Mouse (Mus musculus): ENCODE data around the gene Tcp1. TPM values are rescaled to one million over a fixed set of nuclear protein-coding genes. Genes with fewer than 3 reads are reported as not detected.
A peak's percentile ranks its signal among the peaks of the same experiment; 100 is the strongest.
"Not testable (repeated sequence)": the region's sequence is repeated elsewhere in the genome, so short reads cannot be mapped to it uniquely, and the experiment has no call there.

Gene Tcp1
- polyA plus RNA-seq (2012; ENCODE audit: insufficient read depth, insufficient read length, missing spikeins): 154 and 194 TPM in 2 replicates

DNA sequence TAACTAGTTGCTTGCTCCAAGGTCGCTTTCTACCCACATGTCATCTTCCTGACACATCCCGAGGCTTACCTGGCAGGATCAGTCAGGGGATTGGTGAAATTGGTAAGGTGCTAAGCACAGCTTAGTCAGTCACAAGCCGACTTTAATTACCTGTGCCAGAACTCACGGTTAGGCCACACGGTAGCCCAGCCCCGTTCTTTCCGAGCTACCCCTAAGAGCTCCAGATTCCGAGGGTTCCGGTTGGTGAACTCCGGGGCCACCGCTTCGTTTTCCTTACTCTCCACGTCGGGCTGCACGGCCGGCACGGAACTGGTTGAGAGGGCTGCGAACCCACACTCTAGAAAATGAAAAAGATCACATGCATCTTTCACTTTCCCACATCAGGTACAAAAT, at the start of gene Tcp1:
Gene Tcp1 (plus strand): TSS at position 214 of the 393 bp plus-strand sequence.
- Histone ChIP-seq H3K4me3 (ENCODE audit: insufficient read depth, low read depth, low read length) (peak within 1 kb of the TSS; percentile 80), H3K4me1 (ENCODE audit: control insufficient read depth, insufficient read depth, insufficient read length, low read length) (peaks cover 3% of the 10 kb centered on the region; the same call in 1 of the 2 replicates), H3K27ac (replicated peaks; ENCODE audit: low read depth, low read length) (peak within 1 kb of the TSS; percentile 86)

GRCm38 (mm10) chr17:12866853-12867252, 48.6 kb upstream of the Tcp1 start:
- no peak overlapping the region; the same call in 1 of the 2 replicates for H3K27ac ChIP-seq (replicated peaks; ENCODE audit: low read depth, low read length)
- no peak overlapping the region for H3K4me3 ChIP-seq (ENCODE audit: insufficient read depth, low read depth, low read length)
- H3K4me1 ChIP-seq (ENCODE audit: control insufficient read depth, insufficient read depth, insufficient read length, low read length): 0 out of 2 replicates have a peak, but pooled peaks cover 2% of the 10 kb centered on the region

- Histone ChIP-seq H3K4me1 (ENCODE audit: control insufficient read depth, insufficient read depth, insufficient read length, low read length) (0 out of 2 replicates have a peak, but pooled peaks cover 2% of the 10 kb centered on the region), H3K4me3 (ENCODE audit: insufficient read depth, low read depth, low read length) (no peak within 1 kb of the TSS), H3K27ac (replicated peaks; ENCODE audit: low read depth, low read length) (no peak within 1 kb of the TSS; the same call in 1 of the 2 replicates)
Observed at GRCm38 (mm10) chr17:12868043-12868442, 47.5 kb upstream of the Tcp1 start, which contains the start of gene Mas1. Mas1 (minus strand) TSS chr17:12868143.

- Histone ChIP-seq H3K27ac (replicated peaks; ENCODE audit: low read depth, low read length) (no peak overlapping the region), H3K4me3 (ENCODE audit: insufficient read depth, low read depth, low read length) (no peak overlapping the region), H3K4me1 (ENCODE audit: control insufficient read depth, insufficient read depth, insufficient read length, low read length) (0 out of 2 replicates have a peak, but pooled peaks cover 2% of the 10 kb centered on the region)
Observed at GRCm38 (mm10) chr17:12868640-12869039, 46.9 kb upstream of the Tcp1 start.

DNA sequence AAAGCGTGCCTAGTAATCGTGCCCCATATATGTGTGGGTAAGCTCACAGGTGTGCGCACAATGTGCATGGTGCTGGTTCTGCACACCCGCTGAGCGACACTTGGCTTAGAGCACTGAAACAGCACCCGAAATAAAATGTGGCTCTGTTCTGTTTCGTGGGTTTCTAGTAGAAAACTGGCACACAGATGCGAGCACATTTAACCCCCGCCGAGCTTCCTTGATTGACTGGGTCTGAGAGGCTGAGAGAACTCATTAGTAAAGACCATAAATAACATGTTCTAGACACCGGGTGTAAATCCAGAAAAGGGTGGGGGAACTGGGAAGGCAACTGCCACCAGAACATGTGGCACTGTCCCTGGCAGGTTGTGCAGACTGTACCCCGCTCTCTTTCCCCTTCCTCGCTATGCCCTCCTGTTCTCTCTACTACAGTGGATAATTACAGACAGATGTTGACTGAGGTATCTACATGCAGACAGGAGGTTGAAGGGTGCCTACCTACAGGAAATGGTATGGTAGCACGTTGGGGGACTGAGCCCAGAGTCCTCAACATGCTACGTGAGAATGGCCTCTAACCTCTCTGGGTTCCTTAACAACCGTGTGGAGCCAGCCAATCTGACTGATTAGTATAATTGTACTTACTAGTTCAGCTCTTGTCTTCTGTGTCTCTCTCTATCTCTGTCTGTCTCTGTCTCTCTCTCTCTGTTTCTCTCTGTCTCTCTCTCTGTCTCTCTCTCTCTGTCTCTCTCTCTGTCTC, 43.0 kb upstream of the Tcp1 start:
- Histone ChIP-seq H3K4me1 (ENCODE audit: control insufficient read depth, insufficient read depth, insufficient read length, low read length) (no peaks in the 10 kb centered on the region), H3K4me3 (ENCODE audit: insufficient read depth, low read depth, low read length) (no peak overlapping the region), H3K27ac (replicated peaks; ENCODE audit: low read depth, low read length) (no peak overlapping the region)

DNA sequence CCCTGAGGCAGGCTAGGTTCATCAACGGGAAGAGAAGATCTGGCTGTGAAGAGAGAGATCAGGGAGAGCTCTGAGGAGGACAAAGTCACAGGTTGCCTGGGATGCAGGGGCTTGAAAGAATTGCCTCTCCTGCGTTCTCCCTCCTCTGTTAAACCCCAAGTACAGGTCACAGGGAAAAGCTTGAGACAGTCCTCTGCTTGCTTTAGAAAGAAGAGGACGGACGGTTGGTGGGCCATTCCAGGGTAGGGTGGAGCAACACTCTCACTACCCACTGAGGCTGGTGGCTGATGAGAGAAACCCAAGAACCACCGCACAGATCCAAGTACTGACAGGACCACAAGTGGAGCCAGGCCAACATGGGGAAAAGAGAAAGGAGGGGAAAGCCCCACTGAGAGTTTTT, 39.8 kb upstream of the Tcp1 start, which contains the start of gene Mrgprh:
Gene Mrgprh (plus strand): TSS at position 301 of the 400 bp plus-strand sequence.
- H3K4me1 ChIP-seq (ENCODE audit: control insufficient read depth, insufficient read depth, insufficient read length, low read length): no peaks in the 10 kb centered on the region

DNA sequence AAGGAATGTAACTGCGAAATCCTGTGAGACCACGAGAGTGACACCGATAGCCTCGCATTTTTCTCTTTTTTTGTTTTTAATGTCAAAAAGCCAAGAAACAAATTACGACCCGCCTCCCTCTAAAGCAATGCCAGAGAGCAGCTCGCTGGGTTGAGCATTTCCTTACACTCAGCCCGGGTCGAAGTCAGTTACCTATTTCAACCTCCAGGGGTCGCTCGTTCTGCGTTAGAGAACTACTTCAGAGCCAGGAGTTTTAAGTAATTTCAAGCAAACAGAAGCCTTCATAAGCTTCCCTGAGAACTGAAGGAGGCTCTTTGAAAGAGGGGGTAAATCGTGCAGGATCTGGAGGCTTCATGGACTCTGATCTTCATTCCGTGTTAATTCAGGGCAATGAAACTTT, 35.3 kb upstream of the Tcp1 start:
- Histone ChIP-seq H3K4me3 (ENCODE audit: insufficient read depth, low read depth, low read length) (no peak overlapping the region), H3K27ac (replicated peaks; ENCODE audit: low read depth, low read length) (no peak overlapping the region), H3K4me1 (ENCODE audit: control insufficient read depth, insufficient read depth, insufficient read length, low read length) (no peaks in the 10 kb centered on the region)

More for the DNA sequence above, 39.8 kb upstream of the Tcp1 start, which contains the start of gene Mrgprh:
- no peak within 1 kb of the TSS for H3K27ac ChIP-seq (replicated peaks; ENCODE audit: low read depth, low read length)
- H3K4me3 ChIP-seq (ENCODE audit: insufficient read depth, low read depth, low read length): no peak within 1 kb of the TSS

- H3K27ac ChIP-seq (replicated peaks; ENCODE audit: low read depth, low read length): no peak overlapping the region
- no peaks in the 10 kb centered on the region for H3K4me1 ChIP-seq (ENCODE audit: control insufficient read depth, insufficient read depth, insufficient read length, low read length)
- no peak overlapping the region for H3K4me3 ChIP-seq (ENCODE audit: insufficient read depth, low read depth, low read length)
Observed at GRCm38 (mm10) chr17:12881216-12881615, 34.3 kb upstream of the Tcp1 start.

- H3K27ac ChIP-seq (replicated peaks; ENCODE audit: low read depth, low read length): peak overlapping the region; percentile 79
- H3K4me1 ChIP-seq (ENCODE audit: control insufficient read depth, insufficient read depth, insufficient read length, low read length): peaks cover 5% of the 10 kb centered on the region; the same call in 1 of the 2 replicates
- no peak overlapping the region for H3K4me3 ChIP-seq (ENCODE audit: insufficient read depth, low read depth, low read length)
Observed at GRCm38 (mm10) chr17:12886620-12887019, 28.9 kb upstream of the Tcp1 start.

DNA sequence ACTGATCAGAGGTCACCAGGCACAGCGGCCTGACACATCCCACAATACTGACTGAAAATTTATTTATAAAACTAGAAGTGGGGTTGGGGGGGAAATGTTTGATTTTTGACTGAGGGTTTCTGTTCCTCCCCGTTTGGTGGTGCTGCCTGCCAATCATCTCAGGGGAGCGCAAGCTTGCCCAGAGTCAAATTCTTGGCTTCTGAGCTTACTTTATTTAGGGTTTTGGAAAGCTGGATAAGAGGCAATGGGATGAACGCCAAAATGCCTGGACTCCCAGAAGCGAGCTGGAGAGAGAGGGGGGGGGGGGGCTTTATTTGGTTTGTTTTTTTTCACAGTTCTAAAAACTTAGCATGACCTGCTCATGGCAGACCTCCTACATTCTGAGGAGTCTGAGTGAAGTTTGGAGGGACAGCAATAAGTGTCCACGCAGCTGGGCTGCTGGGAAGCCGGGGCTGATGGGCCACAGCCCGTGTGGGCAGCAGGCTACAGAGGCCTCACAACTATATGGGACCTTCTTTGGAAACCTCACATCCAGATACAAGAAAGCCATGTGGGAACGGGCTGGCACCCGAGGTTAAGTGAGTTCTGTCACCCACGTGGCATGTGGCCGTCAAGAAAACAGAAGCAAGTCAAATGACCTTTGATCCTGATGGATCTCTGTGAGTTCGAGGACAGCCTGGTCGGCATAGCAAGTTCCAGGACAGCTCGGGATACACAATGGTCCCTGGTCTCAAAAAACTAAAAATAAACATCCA, 28.3 kb upstream of the Tcp1 start:
- Histone ChIP-seq H3K4me1 (ENCODE audit: control insufficient read depth, insufficient read depth, insufficient read length, low read length) (peaks cover 6% of the 10 kb centered on the region; the same call in 1 of the 2 replicates), H3K27ac (replicated peaks; ENCODE audit: low read depth, low read length) (peak overlapping the region; percentile 79), H3K4me3 (ENCODE audit: insufficient read depth, low read depth, low read length) (no peak overlapping the region)

DNA sequence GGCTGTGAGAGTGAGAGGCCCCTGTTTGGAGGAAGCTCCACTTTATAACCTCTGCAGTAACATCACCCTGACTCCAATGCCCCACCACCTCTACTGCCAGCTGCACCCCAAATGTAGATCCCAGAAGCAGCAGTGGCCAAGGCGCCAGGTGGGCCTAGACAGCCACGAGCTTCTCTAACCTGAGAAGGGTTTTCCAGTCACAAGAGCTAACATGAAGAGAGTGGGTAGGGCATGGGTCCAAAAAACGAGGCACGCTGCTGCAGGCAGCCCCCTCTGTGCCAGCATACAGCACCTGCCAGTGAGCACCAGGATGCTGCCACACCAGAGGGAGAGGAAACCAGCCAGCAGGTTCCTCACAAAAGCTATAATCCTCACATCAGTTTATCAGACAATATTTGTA, 24.4 kb upstream of the Tcp1 start:
- no peak overlapping the region for H3K27ac ChIP-seq (replicated peaks; ENCODE audit: low read depth, low read length)
- H3K4me1 ChIP-seq (ENCODE audit: control insufficient read depth, insufficient read depth, insufficient read length, low read length): peaks cover 13% of the 10 kb centered on the region
- H3K4me3 ChIP-seq (ENCODE audit: insufficient read depth, low read depth, low read length): no peak overlapping the region

- peaks cover 13% of the 10 kb centered on the region for H3K4me1 ChIP-seq (ENCODE audit: control insufficient read depth, insufficient read depth, insufficient read length, low read length)
- no peak overlapping the region for H3K27ac ChIP-seq (replicated peaks; ENCODE audit: low read depth, low read length)
- H3K4me3 ChIP-seq (ENCODE audit: insufficient read depth, low read depth, low read length): no peak overlapping the region
Observed at GRCm38 (mm10) chr17:12892033-12892432, 23.5 kb upstream of the Tcp1 start.

DNA sequence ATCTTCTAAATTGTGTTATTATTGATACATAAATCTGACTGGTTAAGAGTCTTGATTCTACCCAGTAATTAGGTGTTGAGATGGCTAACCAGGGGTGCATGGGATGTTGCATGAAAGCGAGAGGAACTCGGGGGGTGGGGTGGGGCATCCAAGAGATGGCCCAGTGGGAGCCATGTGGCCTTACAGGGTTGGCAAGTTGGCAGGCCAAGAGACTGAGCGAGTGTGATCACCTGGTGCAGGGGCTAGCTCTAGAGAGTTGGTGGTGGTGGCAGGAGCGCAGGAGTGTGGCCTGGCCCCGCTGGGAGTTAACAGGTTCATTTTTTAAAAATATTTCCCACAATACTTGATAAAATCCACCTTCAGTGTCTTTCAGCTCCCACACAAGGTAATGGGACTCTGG, 17.8 kb upstream of the Tcp1 start:
- H3K4me3 ChIP-seq (ENCODE audit: insufficient read depth, low read depth, low read length): no peak overlapping the region
- no peak overlapping the region for H3K27ac ChIP-seq (replicated peaks; ENCODE audit: low read depth, low read length)
- H3K4me1 ChIP-seq (ENCODE audit: control insufficient read depth, insufficient read depth, insufficient read length, low read length): peaks cover 10% of the 10 kb centered on the region

GRCm38 (mm10) chr17:12898607-12899006, 16.9 kb upstream of the Tcp1 start:
- not testable (repeated sequence) for H3K27ac ChIP-seq (replicated peaks; ENCODE audit: low read depth, low read length); H3K4me3 ChIP-seq (ENCODE audit: insufficient read depth, low read depth, low read length)
- H3K4me1 ChIP-seq (ENCODE audit: control insufficient read depth, insufficient read depth, insufficient read length, low read length): peaks cover 10% of the 10 kb centered on the region

GRCm38 (mm10) chr17:12902291-12902690, 13.2 kb upstream of the Tcp1 start:
- no peaks in the 10 kb centered on the region; the same call in 1 of the 2 replicates for H3K4me1 ChIP-seq (ENCODE audit: control insufficient read depth, insufficient read depth, insufficient read length, low read length)
- H3K4me3 ChIP-seq (ENCODE audit: insufficient read depth, low read depth, low read length): no peak overlapping the region
- no peak overlapping the region for H3K27ac ChIP-seq (replicated peaks; ENCODE audit: low read depth, low read length)

All from brown adipose tissue, adult 24 weeks (tissue).